Mouse (Mus musculus) splenic B cell, adult 2 months (primary cell): ENCODE data around the gene Kcng4.

Source experiments
- DNase-seq: peaks from one replicate; pipeline ENCODE4 v3.0.0-alpha.2; 2011; ENCODE audit warnings: low read depth, low spot score
- H3K27me3 ChIP-seq: 2 replicates; pipeline ENCODE4 v1.6.1; 2012; ENCODE audit warnings: mild to moderate bottlenecking, low read length, moderate library complexity, mixed read lengths; ENCODE audit not compliant: control insufficient read depth, poor library complexity, insufficient read depth, severe bottlenecking
- H3K36me3 ChIP-seq: 2 replicates; pipeline ENCODE4 v1.6.1; 2012; ENCODE audit warnings: mild to moderate bottlenecking, low read length, moderate library complexity, mixed read lengths; ENCODE audit not compliant: control insufficient read depth, poor library complexity, insufficient read depth, severe bottlenecking

The Kcng4 gene

GRCm38 (mm10) chr8:119635378-119635777, at the start of gene Kcng4:
TSS of gene Kcng4 (minus strand) at chr8:119635680.
- Histone ChIP-seq H3K36me3 (no peaks in the 10 kb centered on the region), H3K27me3 (no peaks in the 10 kb centered on the region)
- no peak for DNase-seq

- no peaks in the 10 kb centered on the region for H3K27me3 ChIP-seq
- H3K36me3 ChIP-seq = no peaks in the 10 kb centered on the region
- DNase-seq = no peak
These were observed 43.7 kb upstream of the Kcng4 start for GRCm38 (mm10) chr8:119679184-119679583.

- peak; percentile 53 for DNase-seq
- no peaks in the 10 kb centered on the region for H3K36me3 ChIP-seq
These were observed 42.8 kb upstream of the Kcng4 start for GRCm38 (mm10) chr8:119678138-119678843.

GRCm38 (mm10) chr8:119676389-119676788, 40.9 kb upstream of the Kcng4 start:
- peak; percentile 86 for DNase-seq
- Histone ChIP-seq H3K36me3 (no peaks in the 10 kb centered on the region), H3K27me3 (no peaks in the 10 kb centered on the region)

More at GRCm38 (mm10) chr8:119678138-119678843, 42.8 kb upstream of the Kcng4 start:
- no peaks in the 10 kb centered on the region for H3K27me3 ChIP-seq

GRCm38 (mm10) chr8:119675457-119675856, 40.0 kb upstream of the Kcng4 start:
- no peak for DNase-seq
- Histone ChIP-seq H3K36me3 (no peaks in the 10 kb centered on the region), H3K27me3 (no peaks in the 10 kb centered on the region)

GRCm38 (mm10) chr8:119673976-119674555, 38.6 kb upstream of the Kcng4 start:
- DNase-seq = peak; percentile 15
- H3K27me3 ChIP-seq = no peaks in the 10 kb centered on the region
- H3K36me3 ChIP-seq = no peaks in the 10 kb centered on the region

- Histone ChIP-seq H3K27me3 (no peaks in the 10 kb centered on the region), H3K36me3 (no peaks in the 10 kb centered on the region)
- no peak for DNase-seq
These were observed 35.1 kb upstream of the Kcng4 start for GRCm38 (mm10) chr8:119670419-119671091.

- Histone ChIP-seq H3K27me3 (no peaks in the 10 kb centered on the region), H3K36me3 (no peaks in the 10 kb centered on the region)
- peak; percentile 34 for DNase-seq
These were observed 33.8 kb upstream of the Kcng4 start for GRCm38 (mm10) chr8:119669284-119669683.

GRCm38 (mm10) chr8:119668447-119668846, 33.0 kb upstream of the Kcng4 start:
- H3K36me3 ChIP-seq = no peaks in the 10 kb centered on the region
- DNase-seq = no peak
- no peaks in the 10 kb centered on the region for H3K27me3 ChIP-seq

- Histone ChIP-seq H3K27me3 (no peaks in the 10 kb centered on the region), H3K36me3 (no peaks in the 10 kb centered on the region)
- no peak for DNase-seq
These were observed 30.9 kb upstream of the Kcng4 start, which contains the start of gene Wfdc1 for GRCm38 (mm10) chr8:119666219-119666951. TSS of gene Wfdc1 (plus strand) at chr8:119666365.

GRCm38 (mm10) chr8:119665270-119665669, 29.8 kb upstream of the Kcng4 start:
- no peaks in the 10 kb centered on the region for H3K27me3 ChIP-seq
- no peak for DNase-seq
- H3K36me3 ChIP-seq = no peaks in the 10 kb centered on the region

GRCm38 (mm10) chr8:119663440-119663839, 28.0 kb upstream of the Kcng4 start:
- no peaks in the 10 kb centered on the region for H3K27me3 ChIP-seq
- DNase-seq = no peak
- no peaks in the 10 kb centered on the region for H3K36me3 ChIP-seq

GRCm38 (mm10) chr8:119661892-119662291, 26.4 kb upstream of the Kcng4 start:
- H3K27me3 ChIP-seq = no peaks in the 10 kb centered on the region
- H3K36me3 ChIP-seq = no peaks in the 10 kb centered on the region
- DNase-seq = no peak

- Histone ChIP-seq H3K36me3 (no peaks in the 10 kb centered on the region; the same call in 1 of the 2 replicates), H3K27me3 (no peaks in the 10 kb centered on the region)
- DNase-seq = no peak
These were observed 25.6 kb upstream of the Kcng4 start for GRCm38 (mm10) chr8:119661081-119661480.
